Mouse (Mus musculus): ENCODE data around the gene Smarca2. TPM values are rescaled to one million over a fixed set of nuclear protein-coding genes. Genes with fewer than 3 reads are reported as not detected.

The Smarca2 gene
- polyA plus RNA-seq, 1 experiment from 2014 or later = 91.9 TPM

DNA sequence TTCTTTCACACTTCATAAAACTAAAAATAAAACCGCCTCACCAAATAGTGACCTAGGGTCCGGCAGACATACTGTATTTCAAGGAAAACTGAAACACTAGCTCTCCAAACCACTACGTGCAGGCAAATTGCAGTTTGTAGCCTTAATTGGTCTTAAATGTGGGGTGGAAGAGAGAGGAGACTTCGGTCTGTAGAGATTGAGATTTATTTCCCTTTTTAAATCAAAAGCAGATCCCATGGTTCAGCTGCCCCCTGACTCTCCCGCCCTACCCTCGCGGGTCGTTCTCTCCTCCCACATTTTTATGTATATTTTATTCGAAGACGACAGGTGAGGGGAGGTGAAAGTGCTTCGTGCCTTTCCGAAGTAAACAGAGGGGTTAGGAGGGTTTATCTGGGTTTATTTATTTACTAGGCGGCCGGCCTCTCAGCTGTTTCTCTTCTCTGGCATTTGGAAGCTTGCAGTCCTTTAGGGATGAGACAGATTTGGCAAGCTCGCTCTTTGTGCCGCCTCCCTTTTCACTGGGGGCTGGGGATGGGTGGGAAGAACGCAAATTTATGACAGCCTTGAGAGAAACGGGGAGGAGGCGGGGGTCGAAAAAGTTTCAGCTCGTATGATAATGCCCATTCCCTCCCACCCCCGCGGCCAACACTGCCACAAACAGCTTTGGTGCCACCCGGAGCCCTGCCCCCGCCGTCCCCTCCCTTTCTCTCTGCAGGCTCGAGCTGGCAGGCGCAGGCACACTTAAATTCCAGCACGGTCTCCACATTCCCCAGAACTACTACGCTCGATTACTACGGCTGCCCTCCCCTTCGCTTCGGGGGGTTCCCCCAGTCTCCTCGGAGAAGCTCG, 720 bp upstream of the Smarca2 start:
- ATAC-seq (ENCODE audit: insufficient number of reproducible peaks, insufficient read depth, low FRiP score, low TSS enrichment, low read depth) = peak; percentile 54

DNA sequence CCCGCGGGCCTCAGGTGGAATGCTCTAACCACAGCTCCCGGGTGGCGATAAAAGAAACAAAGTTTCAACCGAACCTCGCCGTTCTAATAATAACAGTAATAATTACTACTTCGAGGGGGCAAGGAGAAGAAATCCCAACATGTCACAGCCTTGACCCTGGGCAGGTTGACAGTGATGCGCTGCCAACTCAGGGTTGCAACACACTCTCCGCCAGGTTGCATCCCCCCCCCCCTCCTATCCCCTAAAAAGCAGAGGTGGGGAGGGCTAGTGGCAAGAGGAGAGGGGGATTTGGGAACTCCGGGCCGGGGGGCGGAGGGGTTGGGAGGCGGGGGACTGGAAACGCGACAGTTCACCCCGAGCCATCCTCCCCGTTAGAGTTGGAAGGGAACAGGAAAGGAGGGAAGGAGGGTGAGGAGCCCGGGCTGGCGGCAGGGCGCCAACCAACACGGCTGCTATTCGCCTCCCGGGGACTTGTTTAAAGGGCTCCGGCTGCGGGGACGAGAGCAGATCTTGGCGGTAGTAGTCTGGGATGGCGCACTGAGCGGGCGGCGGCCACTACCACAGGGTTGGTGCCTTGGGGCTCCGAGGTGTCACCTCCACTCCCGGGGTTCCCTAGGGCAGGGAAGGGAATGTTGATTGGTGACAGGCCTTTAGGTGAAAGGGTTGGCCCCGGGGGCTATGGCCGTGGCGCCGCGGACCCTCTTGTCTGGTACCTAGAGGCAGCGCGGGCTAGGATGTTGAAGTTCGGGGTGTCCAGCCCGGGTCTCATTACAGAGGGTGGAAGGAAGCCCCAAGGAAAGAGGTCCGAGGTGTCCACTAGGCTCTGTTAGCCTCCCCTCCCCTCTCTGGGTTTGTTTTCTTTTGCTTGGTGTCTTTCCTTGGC, 829 bp downstream of the Smarca2 start:
- H3K9ac ChIP-seq = peak overlapping the region; percentile 90
- peak overlapping the region; percentile 87 for H3K4me3 ChIP-seq
- H3K27ac ChIP-seq = peak overlapping the region; percentile 98
- no peaks in the 10 kb centered on the region for H3K9me3 ChIP-seq
- peaks cover 18% of the 10 kb centered on the region for H3K4me1 ChIP-seq
- under 1% methylated on average over 44 of the region's 44 CpGs for WGBS
- peaks cover 3% of the 10 kb centered on the region; the same call in 1 of the 2 replicates for H3K27me3 ChIP-seq
- no peaks in the 10 kb centered on the region for H3K36me3 ChIP-seq
- peak overlapping the region; percentile 95 for H3K4me2 ChIP-seq
- no peak for ATAC-seq (ENCODE audit: insufficient number of reproducible peaks, insufficient read depth, low FRiP score, low TSS enrichment, low read depth)

More for the DNA sequence above, 720 bp upstream of the Smarca2 start:
- Histone ChIP-seq H3K9ac (peak overlapping the region; percentile 90), H3K27ac (peak overlapping the region; percentile 98), H3K9me3 (no peaks in the 10 kb centered on the region), H3K4me2 (peak overlapping the region; percentile 95), H3K36me3 (no peaks in the 10 kb centered on the region), H3K27me3 (peaks cover 3% of the 10 kb centered on the region; the same call in 1 of the 2 replicates), H3K4me3 (peak overlapping the region; percentile 87), H3K4me1 (peaks cover 14% of the 10 kb centered on the region)
- under 1% methylated on average over 36 of the region's 36 CpGs for WGBS

DNA sequence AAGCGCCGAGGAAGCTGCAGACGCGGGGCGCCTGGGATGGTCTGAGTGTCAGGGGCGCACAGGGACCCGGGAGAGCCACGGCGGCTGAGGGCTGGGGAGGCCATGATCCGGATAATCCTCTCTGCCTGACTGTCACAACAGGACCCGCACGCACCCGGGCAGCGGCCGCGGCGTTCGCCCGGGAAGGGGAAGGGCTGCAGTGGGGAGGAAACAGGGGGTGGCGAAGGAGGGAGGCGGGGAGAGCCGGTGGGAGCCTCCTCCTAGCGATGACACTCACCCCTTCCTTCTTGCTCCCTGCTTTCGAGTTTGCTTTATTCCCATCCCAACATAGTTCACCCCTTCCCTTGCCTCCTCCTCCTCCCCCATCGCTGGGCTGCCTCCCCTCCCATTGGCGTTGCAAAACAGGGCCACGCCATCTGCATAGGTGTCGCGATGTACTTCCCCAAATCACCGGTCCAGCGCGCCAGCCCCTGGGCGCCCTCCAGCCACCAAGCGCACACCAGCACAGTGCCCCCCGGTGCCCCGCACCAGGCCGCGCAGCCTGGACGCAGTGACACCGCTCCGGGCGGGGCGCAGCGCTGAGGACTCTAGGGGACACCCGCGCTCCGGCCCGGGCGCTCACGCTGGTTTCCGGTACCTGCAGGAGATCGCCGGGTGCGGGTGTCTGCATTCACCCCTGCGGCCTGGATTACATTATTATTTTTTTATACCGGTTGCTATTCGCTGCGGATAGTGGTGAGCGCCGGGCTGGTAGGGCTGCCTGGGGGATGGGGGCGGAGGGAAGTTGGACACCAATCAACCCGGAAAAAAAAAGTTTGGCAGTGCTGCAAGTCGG, 1.7 kb downstream of the Smarca2 start:
- peak overlapping the region; percentile 98 for H3K27ac ChIP-seq
- peak overlapping the region; percentile 95 for H3K4me2 ChIP-seq
- H3K4me3 ChIP-seq = peak overlapping the region; percentile 87
- H3K36me3 ChIP-seq = no peaks in the 10 kb centered on the region
- ATAC-seq (ENCODE audit: insufficient number of reproducible peaks, insufficient read depth, low FRiP score, low TSS enrichment, low read depth) = peak; percentile 15
- H3K4me1 ChIP-seq = peaks cover 18% of the 10 kb centered on the region
- H3K9me3 ChIP-seq = no peaks in the 10 kb centered on the region
- peak overlapping the region; percentile 90 for H3K9ac ChIP-seq
- no peaks in the 10 kb centered on the region for H3K27me3 ChIP-seq
- under 1% methylated on average over 62 of the region's 63 CpGs for WGBS

DNA sequence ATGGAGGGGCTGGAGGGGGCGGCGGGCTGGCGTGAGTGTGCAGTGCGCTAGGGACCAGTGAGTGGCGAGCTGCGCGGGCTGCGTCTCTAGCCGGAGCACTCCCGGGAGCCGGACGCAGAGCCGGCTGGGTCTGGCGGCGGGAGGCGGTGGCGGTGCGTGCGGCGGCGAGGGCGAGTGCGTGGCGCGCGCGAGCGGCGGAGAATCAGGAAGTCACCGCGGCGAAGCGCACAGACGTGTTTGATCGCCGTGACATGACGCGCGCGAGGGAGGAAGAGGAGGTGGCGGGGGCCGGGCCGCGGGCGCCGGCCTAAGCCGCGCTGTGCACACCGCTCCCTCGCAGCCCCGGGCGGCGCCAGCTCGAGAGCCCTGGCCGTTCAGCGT, 2.3 kb downstream of the Smarca2 start:
- Histone ChIP-seq H3K27me3 (no peaks in the 10 kb centered on the region), H3K27ac (peak overlapping the region; percentile 98), H3K4me3 (peak overlapping the region; percentile 87), H3K9ac (peak overlapping the region; percentile 90), H3K36me3 (no peaks in the 10 kb centered on the region), H3K9me3 (no peaks in the 10 kb centered on the region), H3K4me2 (peak overlapping the region; percentile 95), H3K4me1 (peaks cover 18% of the 10 kb centered on the region)
- no peak for ATAC-seq (ENCODE audit: insufficient number of reproducible peaks, insufficient read depth, low FRiP score, low TSS enrichment, low read depth)
- WGBS = under 1% methylated on average over 56 of the region's 56 CpGs

DNA sequence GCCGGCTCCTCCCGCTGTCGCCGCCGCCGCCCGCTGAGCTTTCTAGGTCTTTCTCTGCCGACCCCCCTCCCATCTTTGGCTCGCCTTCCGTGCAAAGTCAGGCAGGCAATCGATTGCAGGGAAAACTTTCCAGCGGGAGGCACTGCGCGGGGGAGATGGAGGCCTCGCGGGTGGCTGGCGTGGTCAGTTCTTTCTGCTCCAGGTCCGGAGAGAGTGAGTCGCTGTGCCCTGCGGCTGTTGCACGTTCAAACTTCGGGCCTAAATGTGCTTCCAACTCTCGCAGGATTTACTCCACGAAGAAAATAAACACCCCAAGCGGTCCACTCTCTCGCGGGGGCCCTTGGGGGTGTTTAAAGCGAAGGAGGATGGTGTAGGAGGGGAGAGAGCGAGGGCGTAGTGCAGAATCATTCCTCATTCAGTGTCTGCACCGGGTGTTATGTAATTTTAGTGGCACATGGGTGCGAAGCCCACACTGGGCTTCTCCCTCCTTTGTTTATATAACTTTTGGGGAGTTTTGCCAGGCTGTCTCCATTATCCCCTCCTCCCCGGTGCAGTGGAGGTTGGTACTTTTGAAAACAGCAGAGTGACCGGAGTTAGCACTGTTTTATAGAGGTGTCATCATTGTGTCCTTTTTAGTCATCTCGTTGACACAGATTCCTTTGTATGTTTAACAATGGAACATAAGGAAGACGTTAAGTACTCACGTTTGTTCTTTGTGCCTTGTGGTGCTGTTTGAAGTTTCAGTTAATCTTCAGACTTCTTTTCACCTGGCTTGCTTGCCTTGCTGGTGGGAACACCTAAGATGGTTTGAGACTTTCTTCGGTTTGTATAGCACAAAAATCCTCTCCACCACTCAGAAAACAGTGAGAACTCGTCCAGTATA, 2.9 kb downstream of the Smarca2 start:
- WGBS = under 1% methylated on average over 39 of the region's 39 CpGs
- H3K9me3 ChIP-seq = no peaks in the 10 kb centered on the region
- peak overlapping the region; percentile 95 for H3K4me2 ChIP-seq
- no peak for ATAC-seq (ENCODE audit: insufficient number of reproducible peaks, insufficient read depth, low FRiP score, low TSS enrichment, low read depth)
- H3K27me3 ChIP-seq = no peaks in the 10 kb centered on the region
- peaks cover 22% of the 10 kb centered on the region for H3K4me1 ChIP-seq
- peak overlapping the region; percentile 98 for H3K27ac ChIP-seq
- H3K9ac ChIP-seq = peak overlapping the region; percentile 90
- peak overlapping the region; percentile 87 for H3K4me3 ChIP-seq
- H3K36me3 ChIP-seq = no peaks in the 10 kb centered on the region

DNA sequence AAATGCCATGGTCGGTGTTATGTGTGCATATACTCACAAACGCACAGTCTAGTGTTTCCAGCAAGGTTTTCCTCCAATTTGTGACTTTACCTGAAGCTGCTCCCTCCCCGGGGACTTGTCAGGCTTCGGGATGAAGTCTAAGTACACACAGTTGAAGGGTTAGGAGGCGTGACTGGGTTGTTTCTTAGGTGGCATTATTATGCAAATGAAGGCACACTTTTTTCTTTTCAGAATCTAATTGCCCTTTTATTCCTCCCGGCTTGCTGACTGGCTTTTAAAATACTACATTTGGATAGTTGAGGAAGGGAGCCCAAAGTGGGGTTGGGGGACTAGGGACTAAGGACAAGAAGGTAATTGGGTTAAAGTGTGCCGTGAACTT, 3.6 kb downstream of the Smarca2 start:
- Histone ChIP-seq H3K4me1 (peaks cover 25% of the 10 kb centered on the region), H3K27ac (no peak overlapping the region), H3K9ac (peak overlapping the region; percentile 90), H3K36me3 (no peaks in the 10 kb centered on the region), H3K27me3 (no peaks in the 10 kb centered on the region), H3K4me3 (peak overlapping the region; percentile 87), H3K4me2 (peak overlapping the region; percentile 95), H3K9me3 (no peaks in the 10 kb centered on the region)
- no peak for ATAC-seq (ENCODE audit: insufficient number of reproducible peaks, insufficient read depth, low FRiP score, low TSS enrichment, low read depth)
- 10% methylated on average over 7 of the region's 7 CpGs for WGBS

DNA sequence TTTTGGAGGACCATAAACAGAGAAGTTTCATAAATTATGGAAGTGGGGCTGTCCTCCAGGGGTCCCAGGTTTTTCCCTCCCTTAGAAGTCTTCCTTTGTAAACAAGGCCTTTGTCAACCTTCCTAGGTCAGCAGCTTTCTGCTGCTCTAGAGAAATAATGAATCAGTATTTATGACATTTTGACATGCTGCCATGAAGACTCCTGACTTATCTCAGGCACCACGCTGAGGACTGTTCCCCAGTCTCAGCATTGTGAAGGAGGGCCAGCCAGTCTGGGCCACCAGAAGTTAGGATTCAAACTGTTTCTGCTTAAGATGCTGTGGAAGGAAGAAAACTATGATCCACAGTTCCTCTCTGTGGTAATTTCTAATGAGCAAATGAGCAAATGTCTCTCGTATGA, 4.8 kb downstream of the Smarca2 start:
- no peak overlapping the region for H3K27ac ChIP-seq
- whole genome bisulfite sequencing = 46% methylated on average over 2 of the region's 2 CpGs
- H3K27me3 ChIP-seq = no peaks in the 10 kb centered on the region
- H3K9me3 ChIP-seq = no peaks in the 10 kb centered on the region
- H3K36me3 ChIP-seq = no peaks in the 10 kb centered on the region
- H3K4me1 ChIP-seq = peaks cover 29% of the 10 kb centered on the region
- H3K4me2 ChIP-seq = no peak overlapping the region
- no peak for ATAC-seq (ENCODE audit: insufficient number of reproducible peaks, insufficient read depth, low FRiP score, low TSS enrichment, low read depth)
- H3K4me3 ChIP-seq = no peak overlapping the region
- no peak overlapping the region for H3K9ac ChIP-seq

DNA sequence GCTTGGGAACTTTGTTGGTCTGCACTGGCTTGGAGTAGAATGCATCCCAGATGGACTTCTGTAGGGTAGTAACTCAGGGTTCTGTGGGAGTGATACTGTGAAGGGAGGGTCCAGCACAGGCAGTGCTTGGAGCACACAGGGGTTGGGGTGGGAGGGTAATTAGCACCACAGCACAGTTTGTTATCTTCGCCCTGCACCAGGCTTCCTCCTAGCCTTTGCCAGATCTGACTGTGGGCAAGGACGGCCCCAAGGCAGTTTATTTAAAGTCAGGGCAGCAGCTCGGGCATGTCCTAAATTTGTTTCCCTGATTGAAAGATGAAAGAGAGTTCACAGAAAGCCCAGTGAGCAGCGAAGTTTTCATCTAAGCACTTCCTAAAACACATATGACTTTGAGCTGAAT, 8.1 kb downstream of the Smarca2 start:
- Histone ChIP-seq H3K4me3 (no peak overlapping the region), H3K4me2 (no peak overlapping the region), H3K9me3 (no peaks in the 10 kb centered on the region), H3K4me1 (peaks cover 25% of the 10 kb centered on the region), H3K27ac (no peak overlapping the region), H3K36me3 (no peaks in the 10 kb centered on the region), H3K9ac (no peak overlapping the region), H3K27me3 (no peaks in the 10 kb centered on the region)
- no peak for ATAC-seq (ENCODE audit: insufficient number of reproducible peaks, insufficient read depth, low FRiP score, low TSS enrichment, low read depth)
- WGBS = 39% methylated on average over 4 of the region's 4 CpGs

DNA sequence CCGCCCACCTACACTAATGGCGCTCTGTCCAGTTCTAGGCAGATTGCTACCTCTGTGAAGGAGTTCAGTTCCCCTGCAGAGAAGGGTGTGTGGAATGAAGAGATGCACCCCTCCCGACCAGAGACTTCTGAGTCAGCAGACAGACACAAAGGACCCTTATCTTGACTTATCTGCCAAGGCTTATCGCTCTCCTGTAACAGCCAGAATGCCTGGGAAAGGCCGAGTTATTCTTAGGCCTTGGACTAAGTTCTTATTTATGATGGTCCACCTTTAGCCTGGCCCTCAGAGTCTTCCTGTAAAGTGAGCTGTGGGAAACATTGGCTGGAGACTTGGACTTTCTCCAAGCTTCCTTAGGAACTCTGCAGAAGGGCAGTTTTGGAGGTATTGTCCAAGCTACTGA, 8.8 kb downstream of the Smarca2 start:
- Histone ChIP-seq H3K27ac (no peak overlapping the region), H3K4me3 (no peak overlapping the region), H3K4me1 (peaks cover 19% of the 10 kb centered on the region), H3K36me3 (no peaks in the 10 kb centered on the region), H3K9ac (no peak overlapping the region), H3K27me3 (no peaks in the 10 kb centered on the region), H3K4me2 (no peak overlapping the region), H3K9me3 (no peaks in the 10 kb centered on the region)
- no peak for ATAC-seq (ENCODE audit: insufficient number of reproducible peaks, insufficient read depth, low FRiP score, low TSS enrichment, low read depth)
- WGBS = 69% methylated on average over 5 of the region's 5 CpGs

DNA sequence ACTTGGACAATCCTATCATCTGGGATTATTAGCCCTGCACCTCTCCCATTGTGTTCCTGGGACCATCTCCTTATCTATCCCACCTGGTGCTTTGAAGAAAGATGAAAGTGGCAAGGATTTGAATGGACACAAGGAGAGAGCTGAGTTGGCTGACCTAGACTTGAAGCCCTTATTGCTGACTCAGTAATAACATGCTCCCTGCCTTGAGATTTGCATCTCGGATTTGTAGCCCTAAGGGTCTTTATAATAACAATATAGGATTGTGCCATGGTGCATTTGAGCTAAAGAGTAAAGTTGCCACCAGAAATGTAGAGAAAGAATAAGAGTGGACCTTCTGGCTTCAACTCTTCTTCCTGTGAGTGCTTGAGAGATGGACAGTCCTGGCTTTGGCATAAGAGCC, 11.4 kb downstream of the Smarca2 start:
- Histone ChIP-seq H3K9me3 (no peaks in the 10 kb centered on the region), H3K4me2 (no peak overlapping the region), H3K27me3 (no peaks in the 10 kb centered on the region), H3K27ac (no peak overlapping the region), H3K4me3 (no peak overlapping the region), H3K36me3 (peaks cover 11% of the 10 kb centered on the region), H3K9ac (no peak overlapping the region), H3K4me1 (peaks cover 30% of the 10 kb centered on the region)
- WGBS = 67% methylated on average over 1 of the region's 1 CpGs
- ATAC-seq (ENCODE audit: insufficient number of reproducible peaks, insufficient read depth, low FRiP score, low TSS enrichment, low read depth) = no peak

Measured in embryonic facial prominence, embryonic 13.5 days (tissue).